Mouse (Mus musculus): ENCODE measurements around the gene Hikeshi. TPM values are rescaled to one million over a fixed set of nuclear protein-coding genes. Genes with fewer than 3 reads are reported as not detected.
A peak's percentile ranks its signal among the peaks of the same experiment; 100 is the strongest.

The Hikeshi gene
- total RNA-seq, 2 experiments from 2014 or later = 105 to 108 TPM

DNA sequence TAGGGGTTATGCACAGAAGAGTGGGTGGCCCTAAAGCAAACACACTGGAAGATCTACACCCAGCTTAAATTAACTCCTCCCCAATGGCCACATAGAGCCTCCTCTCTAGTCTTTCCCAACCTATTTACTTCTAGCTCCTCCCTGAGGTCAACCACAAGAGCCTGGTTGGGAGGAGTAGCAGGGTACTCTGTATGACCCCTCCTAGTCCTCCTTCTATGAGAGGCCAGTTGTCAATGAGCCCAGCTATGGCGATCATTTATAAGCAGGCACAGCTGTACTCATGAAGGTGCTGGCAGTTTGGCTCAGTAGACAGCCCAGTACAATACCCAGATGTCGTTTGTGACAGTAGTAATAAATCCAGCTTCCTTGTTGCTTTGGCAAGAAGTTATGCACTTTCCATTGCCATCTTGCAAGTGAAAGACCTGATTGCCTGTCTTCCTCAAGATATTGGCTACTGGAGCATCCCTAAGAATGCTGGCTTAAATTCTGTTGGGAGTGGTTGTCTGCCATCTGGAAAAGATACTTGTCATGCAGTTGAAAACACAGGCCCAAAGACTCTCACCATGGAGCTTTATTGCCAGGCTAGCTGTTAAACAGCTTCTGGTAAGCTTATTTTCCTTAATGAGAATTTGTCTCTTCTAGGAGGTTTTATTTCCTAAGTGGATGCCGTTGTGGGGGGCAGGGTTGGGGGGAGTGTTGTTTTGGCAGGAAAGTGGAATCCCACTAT is 27.4 kb downstream of the Hikeshi start:
- no peak for DNase-seq

DNA sequence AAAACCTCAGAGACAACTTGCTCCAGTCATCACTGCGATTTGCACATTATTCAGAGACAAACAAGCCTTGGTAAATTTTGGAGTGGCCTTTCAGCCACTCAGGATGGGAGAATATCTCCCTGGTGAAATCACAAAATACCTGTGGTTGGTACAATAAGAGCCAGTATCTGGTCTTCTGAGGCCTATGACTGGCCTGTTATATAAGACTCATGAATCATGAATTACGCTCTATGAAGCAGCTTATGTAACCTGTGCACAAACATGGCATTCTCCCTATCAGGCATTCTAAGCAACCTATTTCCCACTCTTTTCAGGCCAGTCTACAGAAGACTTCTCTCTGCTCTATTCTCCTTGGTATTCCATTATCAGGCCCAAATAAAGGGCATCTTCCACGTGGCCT is 28.6 kb downstream of the Hikeshi start:
- no peak for DNase-seq

- no peak for DNase-seq
Measured at GRCm38 (mm10) chr7:89909711-89910110, 31.3 kb downstream of the Hikeshi start.

DNA sequence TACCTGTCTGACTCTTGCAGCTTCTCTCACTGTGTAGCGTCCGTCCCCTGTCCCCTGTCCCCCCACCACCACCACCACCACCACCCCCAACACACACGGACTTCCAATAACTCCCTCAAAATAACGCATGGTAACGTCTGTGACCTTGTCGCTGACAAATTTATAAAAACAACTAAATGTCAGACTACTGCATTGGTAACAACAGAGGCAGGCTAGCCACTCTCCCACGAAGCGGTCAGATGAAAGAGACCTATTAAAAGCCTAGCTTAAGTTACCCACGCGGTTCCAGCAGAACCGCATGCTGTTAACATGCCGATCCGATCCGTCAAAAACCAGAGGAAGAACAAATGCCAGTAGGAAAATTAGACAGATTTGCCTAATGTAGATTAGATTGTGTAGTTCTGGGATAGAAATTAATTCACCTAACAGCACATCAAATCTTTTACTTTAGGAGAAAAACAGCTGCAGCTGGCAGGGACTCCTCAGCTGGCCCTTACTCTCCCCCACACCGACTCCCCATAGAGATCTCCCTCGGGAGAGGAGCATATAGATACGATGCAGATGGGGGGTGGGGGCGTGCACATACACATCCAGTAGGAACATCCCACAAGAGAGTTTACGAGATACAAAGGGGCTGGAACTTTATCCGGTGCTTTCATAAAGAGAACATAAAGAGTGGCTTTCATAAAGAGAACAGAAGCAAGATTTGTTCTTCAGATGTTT is 31.9 kb downstream of the Hikeshi start:
- no peak for DNase-seq

- DNase-seq = no peak
Measured at GRCm38 (mm10) chr7:89908421-89908820, 32.6 kb downstream of the Hikeshi start.

- DNase-seq = peak; percentile 44 to 72
Measured at GRCm38 (mm10) chr7:89907950-89908349, 33.1 kb downstream of the Hikeshi start.

DNA sequence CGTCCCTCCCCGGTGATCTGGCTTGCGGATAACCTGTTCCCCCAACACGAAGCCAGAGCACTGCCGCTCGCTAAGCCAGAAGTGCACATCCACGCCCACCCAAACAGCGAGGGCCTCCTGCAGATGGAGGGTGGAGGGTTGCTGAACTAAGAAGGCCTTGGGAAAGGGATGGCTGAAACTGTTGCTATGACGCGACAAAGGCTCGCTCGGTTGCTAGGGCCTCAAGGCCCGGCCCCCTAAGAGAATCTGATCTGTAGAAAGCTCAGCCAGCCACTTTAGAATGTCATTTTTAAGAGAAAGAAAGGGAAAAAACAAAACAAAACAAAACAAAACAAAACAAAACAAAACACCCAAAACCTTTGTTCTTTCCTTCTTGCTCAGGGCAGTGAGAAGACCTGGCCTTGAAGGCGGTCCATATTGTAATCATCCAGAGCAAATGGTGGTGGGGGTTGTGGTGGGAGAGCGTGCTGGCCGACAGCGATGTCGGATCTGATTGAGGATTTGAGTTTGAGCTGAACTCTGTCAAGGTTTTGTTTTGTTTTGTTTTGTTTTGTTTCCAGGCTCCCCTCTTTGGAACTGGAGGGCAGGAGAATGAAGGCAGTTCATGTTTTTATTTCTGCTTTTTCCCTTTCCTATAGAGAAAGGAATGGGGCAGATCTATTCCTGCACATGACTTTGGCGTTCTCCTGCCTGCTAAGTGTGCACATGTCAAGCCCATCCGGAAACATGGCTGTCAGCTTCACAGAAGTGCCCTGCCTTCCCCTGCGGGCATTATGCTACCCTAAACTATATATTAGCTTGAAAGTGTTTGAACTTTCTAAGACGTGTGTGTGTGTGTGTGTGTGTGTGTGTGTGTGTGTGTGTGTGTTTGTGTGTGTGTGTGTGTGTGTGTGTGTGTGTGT is 37.3 kb downstream of the Hikeshi start, which contains the start of gene Ccdc81:
Gene Ccdc81, minus strand, starts transcription at position 188 of the 902 bp plus-strand sequence.
- DNase-seq = no peak

DNA sequence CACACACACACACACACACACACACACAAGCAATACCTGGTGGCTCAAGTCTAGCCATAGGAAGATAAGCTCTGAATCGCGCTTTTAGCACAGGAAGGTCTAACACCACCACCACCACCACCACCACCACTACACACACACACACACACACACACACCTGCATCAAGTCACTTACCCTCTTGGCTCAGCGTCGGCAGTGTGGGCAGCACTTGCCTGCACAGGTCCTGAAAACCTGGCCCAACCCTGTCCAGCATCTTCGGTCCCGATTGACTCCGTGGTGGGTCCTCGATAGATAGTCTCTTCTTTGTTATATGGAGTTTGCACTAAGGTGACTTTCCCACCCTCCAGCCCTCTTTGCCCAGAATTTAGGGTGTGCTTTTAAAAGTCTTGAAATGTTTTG is 38.0 kb downstream of the Hikeshi start:
- no peak for DNase-seq

- no peak for DNase-seq
Measured at GRCm38 (mm10) chr7:89891856-89892255, 49.1 kb downstream of the Hikeshi start.

DNA sequence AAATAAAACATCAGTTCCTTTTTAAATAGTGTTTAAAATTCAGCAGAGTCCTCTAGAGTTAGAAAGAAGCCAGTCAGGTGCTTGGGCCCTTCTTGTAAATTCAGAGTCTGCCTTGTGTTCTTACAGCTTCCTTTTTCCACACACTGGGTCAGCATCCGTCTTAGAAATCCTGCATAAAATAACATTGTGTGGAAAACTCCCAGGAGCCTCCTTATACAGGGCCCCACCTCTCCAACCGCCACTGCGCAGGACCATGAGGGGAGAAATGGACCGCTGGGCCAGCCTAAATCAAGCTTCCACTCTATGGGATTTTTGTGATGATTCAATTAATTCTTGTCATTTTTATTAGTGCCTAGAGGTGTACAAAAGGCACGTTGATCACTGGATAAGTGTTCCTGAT is 49.6 kb downstream of the Hikeshi start:
- no peak for DNase-seq

DNA sequence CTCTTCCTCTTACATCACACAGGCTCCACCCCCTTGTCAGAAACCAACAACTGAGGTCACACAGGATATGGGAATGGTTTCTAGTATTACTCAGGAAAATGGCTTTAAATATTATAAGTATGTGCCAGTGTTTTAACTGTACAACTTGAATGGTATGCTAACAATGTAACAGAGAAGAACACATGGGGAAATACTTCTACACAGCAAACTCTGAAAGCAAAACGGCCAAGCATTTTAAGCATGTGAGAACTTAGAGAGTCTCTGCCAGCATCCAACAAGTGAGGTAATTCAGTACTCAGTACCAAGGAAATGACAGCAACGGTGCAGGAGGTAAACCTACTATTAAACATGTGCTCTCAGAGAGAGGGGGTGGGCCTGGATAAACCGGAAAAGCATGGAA is 56.5 kb downstream of the Hikeshi start:
- no peak for DNase-seq

DNA sequence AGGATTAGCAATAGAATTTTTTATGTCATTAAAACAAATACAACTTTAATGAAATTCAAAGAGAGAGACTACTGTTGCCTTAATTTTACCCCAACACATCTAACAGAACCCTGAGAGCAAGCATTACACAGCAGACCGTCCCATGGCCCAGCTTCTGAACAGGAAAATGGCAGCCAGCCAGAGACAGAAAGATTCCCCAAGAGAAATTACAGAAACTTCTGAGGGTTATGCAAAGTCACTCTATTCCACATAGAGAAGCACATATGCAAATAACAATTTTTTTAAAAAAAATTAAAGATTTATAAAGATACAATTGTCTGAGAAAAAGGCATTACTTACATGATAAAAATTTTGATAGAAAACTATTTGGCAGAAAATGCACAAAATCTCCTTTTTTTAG is 61.3 kb downstream of the Hikeshi start:
- DNase-seq = no peak

Other genes starting within 250 kb of the Hikeshi start
- gene Ccdc81, start 37.6 kb downstream of the Hikeshi start, total RNA-seq (2021) = 1 to 10 TPM in 1 of 2 experiments, under 1 TPM in 1; 0.45 to 1.1 TPM
- 10 to 100 TPM; 39.6 to 41.3 TPM for gene Eed, start 39.8 kb upstream of the Hikeshi start, total RNA-seq (2021)
- 100 to 1,000 TPM; 144 to 162 TPM for gene Picalm, start 189.0 kb upstream of the Hikeshi start, total RNA-seq (2021)